Mouse (Mus musculus) hindbrain, embryonic 11.5 days (tissue): ENCODE measurements around the gene Foxp3. TPM values are rescaled to one million over a fixed set of nuclear protein-coding genes. Genes with fewer than 3 reads are reported as not detected.
A peak's percentile ranks its signal among the peaks of the same experiment; 100 is the strongest.

Experiments
- ATAC-seq: fragments of 200-750 bp; cut with Nextera tagmentation; 2 replicates; pipeline ENCODE4 v1.8.0; 2017; ENCODE audit warnings: mild to moderate bottlenecking, moderate TSS enrichment, moderate library complexity; ENCODE audit not compliant: low FRiP score
- DNase-seq: peaks from one replicate; pipeline ENCODE4 v3.0.0-alpha.2; 2015; ENCODE audit warnings: low spot score
- H3K27ac ChIP-seq: fragments of 300-500 bp; sonication (generic); 2 replicates; pipeline ENCODE4 v1.5.1; 2014; ENCODE audit warnings: mild to moderate bottlenecking, low read depth, low read length
- H3K27me3 ChIP-seq: fragments of 300-500 bp; sonication (generic); 2 replicates; pipeline ENCODE4 v1.6.1; 2014; ENCODE audit warnings: mild to moderate bottlenecking, low read length, moderate library complexity, mixed read lengths; ENCODE audit not compliant: control insufficient read depth, insufficient read depth
- H3K36me3 ChIP-seq: fragments of 300-500 bp; sonication (generic); 2 replicates; pipeline ENCODE4 v1.6.1; 2014; ENCODE audit warnings: mild to moderate bottlenecking, low read length, moderate library complexity, mixed read lengths; ENCODE audit not compliant: control insufficient read depth, insufficient read depth
- H3K4me1 ChIP-seq: fragments of 300-500 bp; sonication (generic); replicated peaks from 2 replicates; pipeline ENCODE4 v1.6.1; 2014; ENCODE audit warnings: low read length, mixed read lengths; ENCODE audit not compliant: control insufficient read depth, insufficient read depth
- H3K4me2 ChIP-seq: fragments of 300-500 bp; sonication (generic); replicated peaks from 2 replicates; pipeline ENCODE4 v1.6.1; 2014; ENCODE audit warnings: mild to moderate bottlenecking, low read depth, low read length
- H3K4me3 ChIP-seq: fragments of 300-500 bp; sonication (generic); 2 replicates; pipeline ENCODE4 v1.5.1; 2014; ENCODE audit warnings: low read depth, low read length
- H3K9ac ChIP-seq: fragments of 300-500 bp; sonication (generic); 2 replicates; pipeline ENCODE4 v1.6.1; 2014; ENCODE audit warnings: low read depth, low read length
- H3K9me3 ChIP-seq: fragments of 300-500 bp; sonication (generic); 2 replicates; pipeline ENCODE4 v1.6.1; 2016; ENCODE audit warnings: low read length; ENCODE audit not compliant: control insufficient read depth
- WGBS: fragments of 180-500 bp; shearing (Covaris S2); extraction: QIAGEN DNeasy Blood & Tissue Kit; methylation state at CpG from one replicate; pipeline ENCODE4 v1.1.7; 2014; 5-methylcytosine and 5-hydroxymethylcytosine counted together
- polyA plus RNA-seq: library from polyadenylated mRNA; unstranded; fragments of >200 nt; fragmentation: Nextera tagmentation; extraction: Ambion mirVana; gene quantifications from 2 replicates; pipeline ENCODE4 v1.2.1, GENCODE M21; 2014

Gene Foxp3
- polyA plus RNA-seq, 1 experiment from 2014 or later: not detected

GRCm38 (mm10) chrX:7572466-7572865, 978 bp upstream of the Foxp3 start:
- no peak overlapping the region; the same call in 1 of the 2 replicates for H3K4me2 ChIP-seq
- 88% methylated on average over 10 of the region's 10 CpGs for WGBS
- no peak for DNase-seq
- no peak overlapping the region for H3K27ac ChIP-seq
- no peaks in the 10 kb centered on the region for H3K27me3 ChIP-seq
- H3K4me3 ChIP-seq: no peak overlapping the region
- no peaks in the 10 kb centered on the region for H3K4me1 ChIP-seq
- ATAC-seq: no peak
- no peak overlapping the region for H3K9ac ChIP-seq
- no peaks in the 10 kb centered on the region for H3K36me3 ChIP-seq
- H3K9me3 ChIP-seq: no peaks in the 10 kb centered on the region

- H3K36me3 ChIP-seq: no peaks in the 10 kb centered on the region
- WGBS: 26% methylated on average over 50 of the region's 65 CpGs
- H3K27me3 ChIP-seq: no peaks in the 10 kb centered on the region
- no peaks in the 10 kb centered on the region for H3K9me3 ChIP-seq
- H3K27ac ChIP-seq: peak within 1 kb of the TSS; percentile 71
- H3K4me2 ChIP-seq: peak within 1 kb of the TSS; percentile 56
- H3K4me1 ChIP-seq: no peaks in the 10 kb centered on the region
- peak; percentile 99 for ATAC-seq
- peak within 1 kb of the TSS; percentile 72 for H3K9ac ChIP-seq
- DNase-seq: peak; percentile 86
- peak within 1 kb of the TSS; percentile 54 for H3K4me3 ChIP-seq
Observed at GRCm38 (mm10) chrX:7574087-7574884, 842 bp downstream of the Foxp3 start, which contains the start of gene Ppp1r3f. Ppp1r3f (minus strand) TSS chrX:7574283.

- no peak for DNase-seq
- Histone ChIP-seq H3K4me1 (no peaks in the 10 kb centered on the region), H3K27ac (no peak overlapping the region), H3K27me3 (no peaks in the 10 kb centered on the region), H3K9ac (no peak overlapping the region), H3K36me3 (no peaks in the 10 kb centered on the region), H3K4me2 (peak overlapping the region; percentile 38), H3K4me3 (peak overlapping the region; percentile 54), H3K9me3 (no peaks in the 10 kb centered on the region)
- 47% methylated on average over 3 of the region's 6 CpGs for WGBS
- no peak for ATAC-seq
Observed at GRCm38 (mm10) chrX:7574885-7575231, 1.4 kb downstream of the Foxp3 start.

- Histone ChIP-seq H3K27me3 (no peaks in the 10 kb centered on the region), H3K4me3 (no peak overlapping the region), H3K9ac (no peak overlapping the region), H3K36me3 (no peaks in the 10 kb centered on the region), H3K9me3 (no peaks in the 10 kb centered on the region), H3K4me1 (no peaks in the 10 kb centered on the region), H3K27ac (no peak overlapping the region), H3K4me2 (no peak overlapping the region)
- ATAC-seq (no peak), DNase-seq (no peak)
- WGBS: 94% methylated on average over 2 of the region's 2 CpGs
Observed at GRCm38 (mm10) chrX:7581151-7581550, 7.7 kb downstream of the Foxp3 start.

- H3K9ac ChIP-seq: no peak overlapping the region
- WGBS: 93% methylated on average over 11 of the region's 11 CpGs
- DNase-seq: no peak
- no peak for ATAC-seq
- H3K27ac ChIP-seq: no peak overlapping the region
- H3K4me2 ChIP-seq: no peak overlapping the region
- no peak overlapping the region for H3K4me3 ChIP-seq
- no peaks in the 10 kb centered on the region for H3K27me3 ChIP-seq
- H3K36me3 ChIP-seq: no peaks in the 10 kb centered on the region
- H3K9me3 ChIP-seq: no peaks in the 10 kb centered on the region
- H3K4me1 ChIP-seq: no peaks in the 10 kb centered on the region
Observed at GRCm38 (mm10) chrX:7583881-7584280, 10.4 kb downstream of the Foxp3 start.

- H3K27ac ChIP-seq: no peak overlapping the region
- H3K9ac ChIP-seq: no peak overlapping the region
- no peaks in the 10 kb centered on the region for H3K27me3 ChIP-seq
- no peaks in the 10 kb centered on the region for H3K4me1 ChIP-seq
- DNase-seq: no peak
- 97% methylated on average over 4 of the region's 5 CpGs for WGBS
- H3K4me2 ChIP-seq: no peak overlapping the region
- no peak overlapping the region for H3K4me3 ChIP-seq
- no peaks in the 10 kb centered on the region for H3K9me3 ChIP-seq
- no peaks in the 10 kb centered on the region for H3K36me3 ChIP-seq
- no peak for ATAC-seq
Observed at GRCm38 (mm10) chrX:7586356-7586755, 12.9 kb downstream of the Foxp3 start.

- WGBS: 95% methylated on average over 9 of the region's 9 CpGs
- Histone ChIP-seq H3K36me3 (no peaks in the 10 kb centered on the region), H3K9ac (no peak overlapping the region), H3K27me3 (no peaks in the 10 kb centered on the region), H3K4me2 (no peak overlapping the region), H3K27ac (no peak overlapping the region), H3K9me3 (no peaks in the 10 kb centered on the region; the same call in 1 of the 2 replicates), H3K4me3 (no peak overlapping the region), H3K4me1 (no peaks in the 10 kb centered on the region)
- ATAC-seq (no peak), DNase-seq (no peak)
Observed at GRCm38 (mm10) chrX:7595371-7595770, 21.9 kb downstream of the Foxp3 start.

GRCm38 (mm10) chrX:7604004-7604403, 30.6 kb downstream of the Foxp3 start:
- no peak for DNase-seq
- Histone ChIP-seq H3K4me3 (no peak overlapping the region), H3K4me2 (no peak overlapping the region), H3K27ac (no peak overlapping the region), H3K4me1 (no peaks in the 10 kb centered on the region), H3K36me3 (no peaks in the 10 kb centered on the region), H3K9me3 (no peaks in the 10 kb centered on the region), H3K27me3 (no peaks in the 10 kb centered on the region), H3K9ac (no peak overlapping the region)
- no peak for ATAC-seq
- 92% methylated on average over 7 of the region's 7 CpGs for WGBS
